Mouse (Mus musculus) brain, embryonic 14.5 days (tissue): ENCODE results near the gene Tmem150a.

Experiments
- CTCF ChIP-seq: fragments of 200-500 bp; IDR thresholded peaks from 2 replicates; pipeline ENCODE4 v1.5.1; 2012; ENCODE audit warnings: inconsistent platforms, mild to moderate bottlenecking, moderate library complexity, borderline replicate concordance; ENCODE audit not compliant: insufficient read depth, insufficient read length; ENCODE audit errors: extremely low read depth
- POLR2A ChIP-seq: fragments of 200-500 bp; IDR thresholded peaks from 2 replicates; pipeline ENCODE4 v1.6.1; 2012; ENCODE audit warnings: mild to moderate bottlenecking, inconsistent platforms, borderline replicate concordance; ENCODE audit not compliant: poor library complexity, insufficient read depth, insufficient read length, severe bottlenecking; ENCODE audit errors: extremely low read depth

DNA sequence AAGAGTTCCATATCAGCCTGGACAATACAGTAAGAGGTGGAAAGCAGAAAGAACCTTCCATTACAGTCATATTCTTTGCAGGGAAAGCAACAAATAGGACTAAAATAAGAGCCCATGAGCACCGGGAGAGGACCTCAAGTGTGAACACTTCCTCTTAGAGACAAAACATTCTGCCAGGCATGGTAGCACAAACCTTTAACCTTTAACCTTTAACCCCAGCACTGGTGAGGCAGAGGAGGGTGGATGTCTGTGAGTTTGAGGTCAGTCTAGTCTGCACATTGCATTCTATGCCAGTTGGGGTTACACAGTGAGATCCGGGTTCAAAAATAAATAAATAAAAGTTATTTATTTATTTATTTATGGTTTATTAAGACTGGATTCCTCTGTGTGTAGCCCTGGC lies 14.8 kb upstream of the Tmem150a start:
- TF ChIP-seq POLR2A (no peak), CTCF (no peak)
